Mouse (Mus musculus) lung, embryonic 15.5 days (tissue): ENCODE measurements at regions not wholly inside any gene's neighbourhood (a gene's known extent, or its start where the extent isn't known, plus 50 kb on each side); places are given as distances from the start of the nearest gene placed in this dataset.
A peak's percentile ranks its signal among the peaks of the same experiment; 100 is the strongest.

ENCODE experiments used
- ATAC-seq: fragments of 200-750 bp; cut with Nextera tagmentation; 2 replicates; pipeline ENCODE4 v1.8.0; 2017; ENCODE audit warnings: moderate number of reproducible peaks, borderline replicate concordance; ENCODE audit not compliant: low FRiP score, low TSS enrichment; ENCODE audit errors: extremely low read depth
- H3K27ac ChIP-seq: fragments of 300-500 bp; sonication (generic); 2 replicates; pipeline ENCODE4 v1.5.1; 2015; ENCODE audit warnings: moderate library complexity, mild to moderate bottlenecking, inconsistent platforms
- H3K27me3 ChIP-seq: fragments of 300-500 bp; sonication (generic); 2 replicates; pipeline ENCODE4 v1.6.1; 2015; ENCODE audit warnings: inconsistent platforms
- H3K36me3 ChIP-seq: fragments of 300-500 bp; sonication (generic); 2 replicates; pipeline ENCODE4 v1.6.1; 2015; ENCODE audit warnings: inconsistent platforms
- H3K4me1 ChIP-seq: fragments of 300-500 bp; sonication (generic); 2 replicates; pipeline ENCODE4 v1.6.1; 2015; ENCODE audit warnings: inconsistent platforms
- H3K4me2 ChIP-seq: fragments of 300-500 bp; sonication (generic); 2 replicates; pipeline ENCODE4 v1.6.1; 2015; ENCODE audit warnings: inconsistent platforms, mild to moderate bottlenecking, moderate library complexity
- H3K4me3 ChIP-seq: fragments of 300-500 bp; sonication (generic); 2 replicates; pipeline ENCODE4 v1.5.1; 2015; ENCODE audit warnings: mild to moderate bottlenecking, inconsistent platforms
- H3K9ac ChIP-seq: fragments of 300-500 bp; sonication (generic); 2 replicates; pipeline ENCODE4 v1.6.1; 2015; ENCODE audit warnings: inconsistent platforms
- H3K9me3 ChIP-seq: fragments of 300-500 bp; sonication (generic); 2 replicates; pipeline ENCODE4 v1.6.1; 2016; ENCODE audit warnings: inconsistent platforms
- WGBS: fragments of 180-500 bp; shearing (Covaris S2); methylation state at CpG from one replicate; pipeline ENCODE4 v1.1.7; 2015; 5-methylcytosine and 5-hydroxymethylcytosine counted together

DNA sequence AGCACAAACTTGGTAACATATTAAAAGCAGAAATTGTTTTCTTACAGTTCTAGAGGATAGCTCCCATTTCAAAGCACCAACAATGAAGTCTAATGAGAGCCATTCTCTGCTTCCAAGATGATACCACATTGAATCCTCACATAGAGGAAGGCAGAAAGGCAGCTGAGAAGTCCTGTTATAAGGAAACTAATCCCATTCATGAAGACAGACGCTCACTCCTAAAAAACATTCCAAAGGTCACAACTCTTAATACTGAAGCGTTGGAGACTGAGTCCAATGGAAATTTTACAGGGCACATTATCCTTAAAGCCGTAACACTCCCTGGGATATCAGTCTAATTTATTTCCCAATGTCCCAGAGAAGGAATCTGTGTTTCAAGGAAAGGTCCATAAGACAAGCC, 75.4 kb upstream of the Trabd2b start:
- Histone ChIP-seq H3K9me3 (no peaks in the 10 kb centered on the region), H3K4me1 (peaks cover 2% of the 10 kb centered on the region; the same call in 1 of the 2 replicates), H3K9ac (no peak overlapping the region), H3K36me3 (no peaks in the 10 kb centered on the region), H3K27ac (no peak overlapping the region), H3K4me3 (no peak overlapping the region), H3K4me2 (no peak overlapping the region), H3K27me3 (no peaks in the 10 kb centered on the region)
- no peak for ATAC-seq
- WGBS, result 58% methylated on average over 3 of the region's 3 CpGs

DNA sequence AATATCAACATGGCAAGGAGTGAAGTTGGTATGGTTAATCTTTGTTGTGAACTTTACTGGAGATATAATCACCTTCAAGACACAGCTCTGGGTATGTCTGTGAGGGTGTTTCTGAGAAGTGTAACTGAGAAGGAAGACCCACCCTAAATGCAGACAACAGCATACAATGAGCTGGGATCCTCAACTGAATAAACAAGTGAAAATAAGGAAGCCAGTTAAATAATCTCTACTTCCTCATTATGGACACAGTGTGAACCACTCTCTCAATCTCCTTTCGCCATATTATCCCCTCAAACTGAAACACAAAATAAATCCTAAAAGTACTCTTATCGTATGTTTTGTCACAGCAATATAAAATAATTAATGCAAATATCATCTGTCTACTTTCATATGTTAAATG, 71.7 kb upstream of the Trabd2b start:
- no peak for ATAC-seq
- Histone ChIP-seq H3K9me3 (no peaks in the 10 kb centered on the region), H3K36me3 (no peaks in the 10 kb centered on the region), H3K27me3 (no peaks in the 10 kb centered on the region), H3K4me1 (peaks cover 13% of the 10 kb centered on the region), H3K4me3 (no peak overlapping the region), H3K4me2 (no peak overlapping the region), H3K27ac (no peak overlapping the region), H3K9ac (no peak overlapping the region)
- WGBS, result 79% methylated on average over 2 of the region's 2 CpGs

DNA sequence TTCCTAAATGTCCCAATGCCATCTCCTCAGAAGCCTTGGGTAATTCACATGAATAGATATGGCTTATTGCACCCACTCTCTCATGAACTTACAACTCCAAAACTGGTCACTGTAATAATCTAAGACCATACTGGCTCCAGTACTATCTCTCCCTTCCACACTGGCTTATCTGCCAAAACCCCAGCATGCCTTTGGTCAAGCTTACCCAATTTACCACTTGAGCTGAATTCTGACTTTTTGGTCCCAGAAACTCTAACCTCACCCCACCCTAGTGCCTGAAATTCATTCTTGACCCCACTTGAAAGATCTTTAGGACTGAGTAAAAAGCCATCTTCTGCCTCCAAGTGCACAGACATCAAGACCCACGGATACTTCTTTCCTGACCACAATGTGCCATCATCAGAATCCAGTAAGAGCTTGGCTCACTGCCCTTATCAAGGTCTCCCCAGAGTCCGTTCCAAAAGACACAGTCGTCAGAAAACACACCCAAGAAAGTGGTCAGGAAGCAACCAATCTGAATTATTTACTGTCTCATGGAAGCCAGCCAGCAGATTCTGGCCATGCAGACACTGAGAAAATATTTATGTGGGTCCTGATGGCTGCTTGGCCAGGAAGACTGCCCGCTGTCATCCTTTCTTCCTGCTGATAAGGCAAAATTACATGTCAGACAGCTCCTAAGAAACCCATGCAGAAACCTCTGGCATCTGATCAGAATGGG, 70.3 kb upstream of the Trabd2b start:
- H3K27ac ChIP-seq, result peak overlapping the region; percentile 61
- H3K4me1 ChIP-seq, result peaks cover 13% of the 10 kb centered on the region
- no peak overlapping the region for H3K4me3 ChIP-seq
- H3K36me3 ChIP-seq, result no peaks in the 10 kb centered on the region
- H3K4me2 ChIP-seq, result no peak overlapping the region
- peak; percentile 84 for ATAC-seq
- 26% methylated on average over 4 of the region's 4 CpGs for WGBS
- H3K9ac ChIP-seq, result no peak overlapping the region
- H3K27me3 ChIP-seq, result no peaks in the 10 kb centered on the region
- H3K9me3 ChIP-seq, result no peaks in the 10 kb centered on the region

DNA sequence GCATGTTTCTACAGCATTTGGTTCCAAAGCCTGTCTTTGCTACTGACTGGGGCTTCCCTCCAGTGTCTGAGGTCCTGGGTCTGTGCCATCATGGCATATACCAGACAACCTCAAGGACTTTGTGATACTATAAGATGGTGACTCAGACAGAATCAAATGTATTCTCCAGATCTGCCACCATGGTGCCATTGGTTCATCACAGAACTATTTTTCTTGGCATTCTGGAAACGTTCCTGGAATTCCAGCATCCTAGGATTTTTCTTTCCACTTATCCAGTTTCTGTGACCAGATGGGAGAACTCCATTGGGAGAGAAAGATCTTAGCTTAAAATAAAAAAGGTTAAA, 69.8 kb upstream of the Trabd2b start:
- H3K9ac ChIP-seq, result no peak overlapping the region
- H3K27me3 ChIP-seq, result no peaks in the 10 kb centered on the region
- no peaks in the 10 kb centered on the region for H3K36me3 ChIP-seq
- 46% methylated on average over 1 of the region's 1 CpGs for WGBS
- H3K4me3 ChIP-seq, result no peak overlapping the region
- H3K9me3 ChIP-seq, result no peaks in the 10 kb centered on the region
- H3K27ac ChIP-seq, result peak overlapping the region; percentile 61
- H3K4me2 ChIP-seq, result no peak overlapping the region
- H3K4me1 ChIP-seq, result peaks cover 13% of the 10 kb centered on the region
- no peak; the same call in 1 of the 2 replicates for ATAC-seq

DNA sequence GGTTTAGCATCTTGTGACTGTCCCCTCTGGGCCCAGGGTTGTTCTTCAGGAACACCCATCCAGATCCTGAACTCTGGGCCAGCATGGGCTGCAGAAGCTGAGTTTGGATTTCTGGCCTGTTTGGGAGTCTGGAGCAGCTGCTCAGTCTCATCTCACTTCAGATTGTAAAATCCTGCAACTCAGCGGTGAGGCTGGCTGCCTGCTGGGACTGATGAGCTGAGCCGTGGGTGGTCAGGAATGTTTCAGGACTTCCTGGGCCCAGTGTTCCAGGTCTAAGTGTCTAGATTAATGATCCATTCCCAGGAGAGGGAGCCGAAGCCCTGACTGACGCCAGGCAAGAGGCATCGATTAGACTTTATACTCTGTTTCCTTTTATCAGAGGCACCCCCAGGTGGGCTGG, 66.7 kb upstream of the Trabd2b start:
- WGBS, result 25% methylated on average over 5 of the region's 5 CpGs
- Histone ChIP-seq H3K27me3 (no peaks in the 10 kb centered on the region), H3K36me3 (no peaks in the 10 kb centered on the region), H3K27ac (no peak overlapping the region), H3K4me1 (peaks cover 13% of the 10 kb centered on the region), H3K4me2 (no peak overlapping the region), H3K4me3 (no peak overlapping the region), H3K9ac (no peak overlapping the region), H3K9me3 (no peaks in the 10 kb centered on the region)
- no peak; the same call in 1 of the 2 replicates for ATAC-seq

DNA sequence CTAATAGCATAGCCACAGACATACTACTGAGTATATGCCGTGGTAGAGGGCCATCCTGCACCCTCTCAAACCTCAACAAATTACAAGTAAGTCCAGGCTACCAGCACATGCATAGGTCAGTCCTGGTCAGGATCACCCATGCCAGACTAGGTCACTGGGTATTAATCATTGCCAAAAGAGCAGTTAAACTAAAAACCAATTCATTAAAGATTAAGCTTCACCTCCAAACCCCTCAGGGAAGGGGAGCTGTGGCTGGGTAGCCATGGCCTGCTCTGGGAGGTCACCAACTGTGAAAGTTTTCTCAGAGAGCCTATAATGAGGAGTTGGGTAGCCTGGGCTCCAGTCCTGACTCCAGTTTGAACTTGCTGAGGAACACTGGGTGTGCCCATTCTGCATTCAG, 61.4 kb upstream of the Trabd2b start:
- Histone ChIP-seq H3K4me3 (no peak overlapping the region), H3K27ac (no peak overlapping the region), H3K27me3 (no peaks in the 10 kb centered on the region), H3K4me1 (no peaks in the 10 kb centered on the region; the same call in 1 of the 2 replicates), H3K9ac (no peak overlapping the region), H3K9me3 (no peaks in the 10 kb centered on the region), H3K36me3 (no peaks in the 10 kb centered on the region), H3K4me2 (no peak overlapping the region)
- 54% methylated on average over 1 of the region's 1 CpGs for WGBS
- ATAC-seq, result no peak

DNA sequence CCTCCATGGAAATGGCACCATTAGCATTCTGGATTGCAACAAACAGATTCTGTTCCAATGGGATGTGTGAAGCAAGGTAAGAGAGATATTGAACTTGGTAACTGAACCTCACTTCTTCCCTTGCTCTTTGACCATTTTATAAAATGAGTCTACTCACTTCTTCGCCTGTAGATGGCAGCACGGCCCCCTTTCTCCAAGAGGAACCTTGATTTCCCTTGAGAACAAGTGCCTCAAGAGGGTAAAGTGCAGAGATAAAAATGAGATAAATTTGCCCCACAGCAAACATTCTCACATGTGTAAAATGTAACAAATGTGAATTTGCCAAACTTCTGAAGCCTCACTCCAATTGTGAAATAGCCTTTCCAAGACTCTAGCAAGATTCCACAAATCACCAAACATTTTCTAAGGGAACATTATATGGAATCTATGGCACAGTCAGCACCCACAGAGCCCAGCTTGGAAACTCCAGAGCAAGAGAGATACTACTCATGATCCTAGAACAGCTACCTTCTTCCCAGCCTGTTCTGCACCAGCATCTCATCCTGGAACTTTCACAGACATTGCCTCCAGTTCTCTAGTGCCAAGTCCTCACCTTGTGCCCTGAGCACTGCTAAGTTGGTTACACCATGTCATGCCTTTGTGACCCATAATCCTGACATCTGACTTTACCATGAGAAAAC, 60.3 kb upstream of the Trabd2b start:
- Histone ChIP-seq H3K4me1 (no peaks in the 10 kb centered on the region; the same call in 1 of the 2 replicates), H3K9ac (no peak overlapping the region), H3K36me3 (no peaks in the 10 kb centered on the region), H3K4me2 (no peak overlapping the region), H3K27ac (no peak overlapping the region), H3K9me3 (no peaks in the 10 kb centered on the region), H3K4me3 (no peak overlapping the region), H3K27me3 (no peaks in the 10 kb centered on the region)
- 0% methylated on average over 2 of the region's 2 CpGs for WGBS
- ATAC-seq, result no peak

DNA sequence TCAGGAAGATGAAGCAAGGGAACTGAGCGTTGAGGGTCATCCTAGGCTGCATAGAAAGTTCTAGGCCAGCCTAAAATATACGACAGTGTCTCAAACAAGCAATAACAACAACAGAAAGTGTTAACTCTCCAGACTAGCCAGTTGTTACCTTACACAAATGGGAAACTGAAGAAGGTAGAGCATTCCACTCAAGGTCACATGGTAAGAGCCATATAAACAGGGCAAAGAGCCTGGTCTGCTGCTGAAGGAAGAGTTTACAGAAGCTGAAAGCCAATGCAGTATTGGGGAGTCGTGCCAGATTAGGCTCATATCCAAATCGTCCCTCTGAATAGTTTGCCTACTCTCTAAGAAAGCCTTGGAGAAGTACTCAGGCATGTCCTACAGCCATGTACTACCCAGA, 59.6 kb upstream of the Trabd2b start:
- H3K4me1 ChIP-seq, result no peaks in the 10 kb centered on the region; the same call in 1 of the 2 replicates
- H3K4me3 ChIP-seq, result no peak overlapping the region
- no peaks in the 10 kb centered on the region for H3K36me3 ChIP-seq
- no peak for ATAC-seq
- no peak overlapping the region for H3K4me2 ChIP-seq
- H3K27me3 ChIP-seq, result no peaks in the 10 kb centered on the region
- 56% methylated on average over 4 of the region's 4 CpGs for WGBS
- H3K9me3 ChIP-seq, result no peaks in the 10 kb centered on the region
- no peak overlapping the region for H3K9ac ChIP-seq
- H3K27ac ChIP-seq, result no peak overlapping the region

DNA sequence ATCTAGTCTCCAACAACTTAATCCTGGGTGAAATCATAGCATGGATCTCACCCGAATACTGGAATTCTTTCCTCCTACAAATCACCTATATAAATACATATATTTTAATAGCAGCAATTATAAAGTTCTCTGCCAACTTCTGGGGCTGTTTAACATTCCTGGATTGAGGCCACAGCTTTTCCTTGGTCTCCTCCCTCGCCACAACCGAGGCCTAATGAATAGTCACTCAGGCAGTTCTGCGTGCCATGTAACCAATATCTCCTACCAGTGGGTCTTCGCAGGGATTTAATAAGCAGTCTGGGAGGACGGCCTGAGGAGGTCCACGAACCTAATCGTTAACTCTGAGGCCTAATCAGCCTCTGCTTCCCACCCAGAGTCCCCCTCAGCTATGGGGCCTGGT, 56.9 kb upstream of the Trabd2b start:
- no peaks in the 10 kb centered on the region for H3K36me3 ChIP-seq
- no peak overlapping the region for H3K4me2 ChIP-seq
- H3K27ac ChIP-seq, result no peak overlapping the region
- WGBS, result 66% methylated on average over 8 of the region's 8 CpGs
- H3K27me3 ChIP-seq, result no peaks in the 10 kb centered on the region
- H3K9ac ChIP-seq, result no peak overlapping the region
- H3K4me1 ChIP-seq, result no peaks in the 10 kb centered on the region; the same call in 1 of the 2 replicates
- ATAC-seq, result no peak
- H3K4me3 ChIP-seq, result no peak overlapping the region
- H3K9me3 ChIP-seq, result no peaks in the 10 kb centered on the region

DNA sequence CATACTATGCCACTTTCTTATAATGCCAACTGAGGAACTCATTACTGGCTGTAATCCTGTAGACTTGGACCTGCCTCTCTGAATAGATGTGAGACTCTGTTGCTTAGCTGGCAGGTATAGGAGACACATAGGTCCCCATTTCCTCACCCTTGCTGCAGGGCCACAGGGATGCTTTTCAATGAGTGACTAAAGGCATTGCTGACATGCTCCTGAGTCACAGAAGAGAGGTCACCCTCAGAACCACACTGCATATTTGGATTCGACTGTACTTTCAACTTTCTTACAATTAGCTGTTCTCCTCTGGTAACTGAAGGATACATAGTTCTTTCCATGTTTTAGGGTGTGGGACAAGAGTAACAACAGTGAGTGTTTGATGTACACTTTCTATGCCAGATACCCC, 55.2 kb upstream of the Trabd2b start:
- no peak overlapping the region for H3K4me3 ChIP-seq

DNA sequence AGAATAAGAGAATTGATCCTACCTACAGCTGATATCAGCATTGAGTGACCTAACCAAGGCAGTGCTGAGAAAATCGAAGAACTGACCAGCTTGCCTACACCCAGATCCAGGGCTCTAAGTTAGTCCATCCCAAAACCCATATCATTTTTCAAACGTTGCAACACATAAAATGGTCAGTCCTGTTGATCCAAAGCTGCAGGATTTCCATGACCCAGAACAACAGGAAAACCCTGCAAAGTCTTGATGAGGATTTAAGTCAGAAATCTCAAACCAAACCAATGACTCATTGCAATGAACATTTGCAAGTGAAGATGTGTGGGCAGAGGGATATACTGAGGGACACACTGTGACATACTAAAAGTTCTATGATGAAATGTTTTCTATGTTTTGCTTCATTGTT, 53.5 kb upstream of the Trabd2b start:
- H3K27ac ChIP-seq, result no peak overlapping the region
- 68% methylated on average over 2 of the region's 2 CpGs for WGBS
- no peak for ATAC-seq

More for the DNA sequence above, 55.2 kb upstream of the Trabd2b start:
- Histone ChIP-seq H3K4me2 (no peak overlapping the region), H3K36me3 (no peaks in the 10 kb centered on the region), H3K9me3 (no peaks in the 10 kb centered on the region), H3K27me3 (no peaks in the 10 kb centered on the region), H3K27ac (no peak overlapping the region), H3K4me1 (no peaks in the 10 kb centered on the region; the same call in 1 of the 2 replicates), H3K9ac (no peak overlapping the region)
- ATAC-seq, result no peak
- 48% methylated on average over 1 of the region's 1 CpGs for WGBS

More for the DNA sequence above, 53.5 kb upstream of the Trabd2b start:
- Histone ChIP-seq H3K4me1 (no peaks in the 10 kb centered on the region), H3K36me3 (no peaks in the 10 kb centered on the region), H3K4me3 (no peak overlapping the region), H3K9me3 (no peaks in the 10 kb centered on the region), H3K27me3 (no peaks in the 10 kb centered on the region), H3K9ac (no peak overlapping the region), H3K4me2 (no peak overlapping the region)
